Mouse (Mus musculus): ENCODE data around the gene H2bfm.
"Not testable (repeated sequence)": the region's sequence is repeated elsewhere in the genome, so short reads cannot be mapped to it uniquely, and the experiment has no call there.

Gene H2bfm

DNA sequence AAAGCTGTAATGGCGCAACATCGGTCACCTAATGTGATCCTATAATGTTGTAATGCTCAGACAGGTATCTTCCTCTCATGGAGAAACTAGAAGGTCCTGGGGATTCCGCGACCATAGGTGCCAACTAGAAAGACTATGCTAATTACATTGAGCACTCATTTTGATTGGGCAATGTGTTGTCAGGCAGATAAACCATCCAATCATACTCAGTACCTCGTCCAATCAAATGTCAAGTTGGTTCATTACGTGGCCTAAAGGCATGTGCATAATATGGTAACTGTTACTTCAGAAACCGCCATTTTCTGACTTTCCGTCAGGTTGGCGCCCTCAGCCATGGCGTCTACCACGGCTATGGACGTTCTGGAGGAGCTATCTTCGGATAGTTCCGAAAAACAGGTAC lies at the start of gene H2bfm:
Gene H2bfm (plus strand): TSS at position 295 of the 400 bp plus-strand sequence.
- DNase-seq = no peak

- peak; percentile 5 for DNase-seq
These were observed 31.4 kb upstream of the H2bfm start for GRCm38 (mm10) chrX:136895757-136896156.

DNA sequence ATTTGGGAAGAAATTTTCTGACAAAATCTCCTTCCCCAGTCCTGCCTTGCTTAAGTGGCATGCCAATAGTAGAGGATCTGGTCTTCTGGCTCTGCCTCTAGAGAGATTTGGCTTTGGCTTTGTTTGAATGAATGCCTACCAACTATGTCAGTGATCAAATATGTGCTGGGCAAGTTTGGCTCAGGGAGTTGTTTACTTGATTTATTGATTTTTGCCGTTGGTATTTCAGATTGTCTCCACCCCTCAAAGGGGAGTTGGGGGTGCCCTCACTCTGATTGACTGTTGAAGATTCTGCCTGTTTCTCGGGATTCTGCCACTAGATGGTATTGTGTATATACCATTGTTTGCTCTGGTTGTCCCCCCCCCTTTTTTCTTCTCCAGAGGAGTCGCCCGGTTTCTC lies 22.8 kb upstream of the H2bfm start:
- DNase-seq = no peak

DNA sequence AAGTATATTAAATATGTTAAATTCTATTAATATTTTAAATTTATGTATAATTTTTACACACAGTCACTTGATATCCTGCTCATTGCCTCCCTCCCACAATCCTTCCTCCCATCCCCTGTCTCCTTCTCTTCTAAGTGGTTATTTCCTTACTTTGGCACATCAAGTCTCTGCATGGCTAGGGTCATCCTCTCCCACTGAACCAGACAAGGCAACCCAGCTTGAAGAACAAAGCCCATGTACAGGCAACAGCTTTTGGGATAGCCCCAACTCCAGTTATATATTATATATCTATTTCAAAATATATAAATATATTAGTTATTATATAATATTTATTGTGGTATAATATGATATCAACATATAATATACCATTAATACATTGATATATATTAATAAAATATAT lies 1.3 kb upstream of the H2bfm start:
- no peak for DNase-seq

GRCm38 (mm10) chrX:136937985-136938384 lies 10.9 kb downstream of the H2bfm start:
- no peak for DNase-seq

GRCm38 (mm10) chrX:136957583-136958279 lies 30.6 kb downstream of the H2bfm start:
- peak; percentile 80 for DNase-seq

GRCm38 (mm10) chrX:136958300-136958699 lies 31.2 kb downstream of the H2bfm start:
- not testable (repeated sequence) for DNase-seq

DNA sequence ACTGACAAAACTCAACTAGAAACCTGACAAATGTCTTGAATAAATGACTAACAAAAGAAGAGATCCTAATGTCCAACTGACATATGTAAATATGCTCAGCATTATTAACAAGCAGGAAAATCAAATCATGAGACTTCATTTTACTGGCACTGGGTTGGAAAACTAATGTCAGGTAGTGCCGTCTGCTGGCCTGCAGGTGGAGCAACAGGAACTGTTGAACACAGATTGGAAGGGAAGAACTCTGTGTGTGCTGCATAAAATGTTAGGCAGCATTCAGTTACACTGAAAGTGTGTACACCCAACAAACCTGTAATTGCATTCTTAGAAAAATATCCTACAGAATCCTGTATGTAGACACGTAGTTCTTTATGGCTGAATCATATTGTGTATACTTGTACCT lies 32.6 kb downstream of the H2bfm start:
- peak; percentile 23 for DNase-seq

DNA sequence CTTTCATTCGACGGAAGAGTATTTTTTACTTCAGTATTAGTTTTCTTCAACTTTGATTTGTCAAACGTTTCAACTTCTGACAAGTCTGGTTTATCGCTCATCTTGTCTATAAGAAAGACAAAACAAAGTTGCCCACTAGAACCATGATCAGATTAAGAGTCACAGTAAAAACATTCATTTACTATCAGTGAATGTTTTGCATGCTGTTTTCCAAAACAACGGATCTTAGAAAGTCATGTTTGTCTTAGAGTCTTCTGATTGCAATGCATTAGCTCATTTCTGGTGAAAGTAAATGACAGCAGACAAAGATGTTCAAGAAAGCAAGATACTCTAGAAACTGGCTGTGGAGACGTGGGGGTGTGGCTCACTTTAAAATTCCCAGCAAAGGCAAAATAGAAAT lies 48.3 kb downstream of the H2bfm start, which contains the start of gene Tmsb15b2:
Gene Tmsb15b2 (minus strand): TSS at position 101 of the 400 bp plus-strand sequence.
- DNase-seq = not testable (repeated sequence)

GRCm38 (mm10) chrX:136976424-136977084 lies 49.4 kb downstream of the H2bfm start, which contains the start of the genes Tmsb15l and Tmsb15b1:
TSS of gene Tmsb15l (minus strand) at chrX:136976869.
TSS of gene Tmsb15b1 (minus strand) at chrX:136976874.
- peak; percentile 31 for DNase-seq
